Mouse (Mus musculus) neural tube, embryonic 12.5 days (tissue): ENCODE measurements around the gene Fbxl2. TPM values are rescaled to one million over a fixed set of nuclear protein-coding genes. Genes with fewer than 3 reads are reported as not detected.
"Not testable (repeated sequence)": the region's sequence is repeated elsewhere in the genome, so short reads cannot be mapped to it uniquely, and the experiment has no call there.

Source experiments
- ATAC-seq: fragments of 200-750 bp; cut with Nextera tagmentation; 2 replicates; pipeline ENCODE4 v1.8.0; 2017; ENCODE audit warnings: low read depth, mild to moderate bottlenecking, moderate TSS enrichment, moderate library complexity; ENCODE audit not compliant: low FRiP score
- H3K27ac ChIP-seq: fragments of 300-500 bp; sonication (generic); 2 replicates; pipeline ENCODE4 v1.5.1; 2016
- H3K27me3 ChIP-seq: fragments of 300-500 bp; sonication (generic); replicated peaks from 2 replicates; pipeline ENCODE4 v1.6.1; 2016; ENCODE audit warnings: mild to moderate bottlenecking
- H3K36me3 ChIP-seq: fragments of 300-500 bp; sonication (generic); 2 replicates; pipeline ENCODE4 v1.6.1; 2016; ENCODE audit warnings: mild to moderate bottlenecking
- H3K4me1 ChIP-seq: fragments of 300-500 bp; sonication (generic); 2 replicates; pipeline ENCODE4 v1.6.1; 2016
- H3K4me2 ChIP-seq: fragments of 300-500 bp; sonication (generic); replicated peaks from 2 replicates; pipeline ENCODE4 v1.6.1; 2016; ENCODE audit warnings: mild to moderate bottlenecking
- H3K4me3 ChIP-seq: fragments of 300-500 bp; sonication (generic); 2 replicates; pipeline ENCODE4 v1.5.1; 2016
- H3K9ac ChIP-seq: fragments of 300-500 bp; sonication (generic); 2 replicates; pipeline ENCODE4 v1.6.1; 2016; ENCODE audit warnings: mild to moderate bottlenecking
- H3K9me3 ChIP-seq: fragments of 300-500 bp; sonication (generic); 2 replicates; pipeline ENCODE4 v1.6.1; 2016; ENCODE audit warnings: mild to moderate bottlenecking
- WGBS: fragments of 180-500 bp; shearing (Covaris S2); methylation state at CpG from one replicate; pipeline ENCODE4 v1.1.7; 2016; 5-methylcytosine and 5-hydroxymethylcytosine counted together
- polyA plus RNA-seq: library from polyadenylated mRNA; unstranded; fragments of >200 nt; fragmentation: Nextera tagmentation; extraction: Ambion mirVana; gene quantifications from 2 replicates; pipeline ENCODE4 v1.2.1, GENCODE M21; 2016

Gene Fbxl2
- polyA plus RNA-seq = 13.2 and 14.8 TPM in 2 replicates

DNA sequence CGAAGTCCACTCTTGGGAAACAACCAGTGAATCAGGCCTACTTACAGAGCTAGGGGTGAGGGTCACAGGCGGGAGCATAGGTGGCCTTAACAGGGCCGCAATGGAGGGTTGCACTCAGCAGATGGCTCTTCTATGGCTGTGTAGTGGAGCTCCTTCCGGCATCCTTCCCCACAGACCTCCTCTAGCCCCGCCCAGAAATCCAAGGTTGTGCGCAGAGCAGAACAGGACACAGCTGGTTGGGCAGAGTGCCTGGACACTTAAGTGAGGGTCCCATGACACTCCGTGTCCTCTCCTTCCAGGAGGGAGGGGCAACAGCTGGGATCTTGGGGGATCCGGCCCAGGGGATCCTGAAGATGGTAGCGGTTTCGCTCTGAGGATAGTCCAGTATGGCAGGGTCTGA, at the start of gene Fbxl2:
Gene Fbxl2 (minus strand): TSS at position 164 of the 400 bp plus-strand sequence.
- no peak for ATAC-seq
- H3K27me3 ChIP-seq = no peaks in the 10 kb centered on the region
- H3K27ac ChIP-seq = no peak within 1 kb of the TSS
- H3K4me1 ChIP-seq = no peaks in the 10 kb centered on the region
- no peak within 1 kb of the TSS for H3K9ac ChIP-seq
- no peak within 1 kb of the TSS for H3K4me3 ChIP-seq
- H3K4me2 ChIP-seq = no peak within 1 kb of the TSS
- H3K9me3 ChIP-seq = no peaks in the 10 kb centered on the region
- 88% methylated on average over 10 of the region's 10 CpGs for WGBS
- no peaks in the 10 kb centered on the region for H3K36me3 ChIP-seq

DNA sequence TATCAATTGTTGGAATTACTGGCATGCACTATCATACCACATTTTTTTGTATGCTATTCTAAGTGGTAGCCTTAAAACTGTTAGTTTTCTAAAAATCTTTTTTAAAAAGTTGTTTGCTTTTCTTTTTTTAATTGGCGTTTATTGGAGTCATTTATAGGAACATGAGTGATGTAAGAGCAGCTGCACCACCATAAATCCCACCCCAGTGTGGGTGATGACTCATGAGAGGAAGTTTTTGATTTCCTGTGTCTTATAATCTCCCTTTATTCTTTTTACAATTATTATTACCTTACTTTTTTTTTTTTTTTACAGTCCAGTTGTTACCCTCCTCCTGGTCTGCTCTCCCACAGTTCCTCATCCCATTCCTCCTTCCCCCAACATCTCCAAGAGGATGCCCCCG, 48.9 kb upstream of the Fbxl2 start:
- H3K4me1 ChIP-seq = no peaks in the 10 kb centered on the region
- no peaks in the 10 kb centered on the region for H3K9me3 ChIP-seq
- no peak overlapping the region for H3K4me2 ChIP-seq
- no peak overlapping the region for H3K27ac ChIP-seq
- ATAC-seq = no peak
- H3K9ac ChIP-seq = no peak overlapping the region
- H3K27me3 ChIP-seq = no peaks in the 10 kb centered on the region
- H3K4me3 ChIP-seq = no peak overlapping the region
- 96% methylated on average over 2 of the region's 2 CpGs for WGBS
- H3K36me3 ChIP-seq = no peaks in the 10 kb centered on the region

DNA sequence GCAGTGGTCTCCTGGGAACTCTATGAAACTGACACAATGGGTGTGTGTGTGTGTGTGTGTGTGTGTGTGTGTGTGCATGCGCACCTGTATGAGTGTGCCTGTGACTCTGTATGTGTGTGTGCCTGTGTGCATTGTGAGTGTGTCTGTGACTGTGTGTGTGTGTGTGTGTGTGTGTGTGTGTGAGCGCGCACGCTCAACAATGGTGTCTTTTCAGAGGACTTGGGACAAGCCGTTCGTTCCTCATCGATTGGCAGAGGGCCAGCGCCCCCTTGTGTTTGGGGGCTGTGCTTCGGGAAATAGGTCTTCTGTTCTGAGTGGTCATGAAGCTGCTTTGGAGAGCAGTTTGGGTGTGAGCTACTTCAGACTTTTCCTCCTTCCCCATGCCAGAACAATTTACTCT, 46.2 kb upstream of the Fbxl2 start:
- peak; percentile 56; the same call in 1 of the 2 replicates for ATAC-seq

DNA sequence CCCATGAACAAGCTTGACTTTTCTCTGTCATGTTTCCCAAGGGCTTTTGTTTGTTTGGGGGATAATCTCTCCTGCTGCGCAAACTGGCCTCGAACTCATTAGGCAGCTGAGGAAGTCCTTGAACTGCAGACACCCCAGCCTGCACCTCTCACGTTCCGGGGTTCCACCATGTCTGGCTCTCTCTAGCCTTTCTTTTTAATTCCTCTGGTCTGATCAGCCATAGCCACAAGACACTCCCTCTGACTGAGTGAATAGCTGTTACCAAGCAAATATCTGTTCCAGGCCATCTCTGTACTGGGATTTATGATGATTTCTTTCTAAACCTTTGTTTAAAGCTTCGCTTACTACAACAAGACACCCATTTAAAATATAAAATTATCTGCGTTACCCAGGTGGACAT, 42.9 kb upstream of the Fbxl2 start:
- H3K36me3 ChIP-seq, ATAC-seq, H3K9ac ChIP-seq, H3K4me3 ChIP-seq, H3K27me3 ChIP-seq, H3K4me2 ChIP-seq, H3K4me1 ChIP-seq, H3K27ac ChIP-seq, H3K9me3 ChIP-seq: not testable (repeated sequence)
- 92% methylated on average over 6 of the region's 6 CpGs for WGBS

More for the DNA sequence above, 46.2 kb upstream of the Fbxl2 start:
- not testable (repeated sequence) for H3K9me3 ChIP-seq, H3K4me3 ChIP-seq, H3K27ac ChIP-seq, H3K9ac ChIP-seq, H3K4me1 ChIP-seq, H3K4me2 ChIP-seq, H3K36me3 ChIP-seq, H3K27me3 ChIP-seq
- 12% methylated on average over 9 of the region's 9 CpGs for WGBS

DNA sequence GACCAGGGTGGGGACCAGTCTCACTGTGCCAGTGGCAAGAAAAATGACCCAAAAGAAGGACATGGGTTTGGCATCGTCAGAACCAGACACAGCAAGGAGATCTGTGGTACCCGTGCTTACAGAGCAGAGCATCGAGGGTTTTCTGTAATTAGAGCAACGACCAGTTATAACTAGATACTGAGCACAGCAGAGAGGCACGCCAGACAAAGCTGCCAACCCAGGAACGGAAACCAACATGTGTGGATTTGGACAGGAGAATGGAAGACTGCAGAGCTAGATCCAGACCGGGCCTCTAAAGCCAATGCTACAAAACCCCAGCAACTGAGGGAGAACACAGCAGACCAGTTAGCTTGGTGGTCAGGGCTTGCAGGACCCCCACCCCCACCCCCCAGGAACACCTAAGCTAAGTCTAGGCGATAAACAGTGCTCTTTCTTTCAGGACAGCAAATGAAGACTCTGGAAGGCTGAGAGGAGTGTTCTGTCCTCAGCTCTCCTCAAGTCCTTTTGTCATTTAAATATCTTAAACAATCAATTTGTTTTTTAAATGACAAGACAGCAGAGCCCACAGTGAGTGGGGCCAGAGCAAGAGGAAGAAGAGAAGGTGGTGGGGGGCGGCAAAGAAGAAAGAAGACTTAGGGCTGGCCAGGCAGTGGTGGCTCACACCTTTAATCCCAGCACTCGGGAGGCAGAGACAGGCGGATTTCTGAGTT, 41.3 kb upstream of the Fbxl2 start:
- no peaks in the 10 kb centered on the region for H3K36me3 ChIP-seq
- no peak for ATAC-seq
- 78% methylated on average over 11 of the region's 11 CpGs for WGBS
- H3K4me2 ChIP-seq = no peak overlapping the region
- H3K27ac ChIP-seq = no peak overlapping the region
- H3K9me3 ChIP-seq = no peaks in the 10 kb centered on the region
- H3K27me3 ChIP-seq = no peaks in the 10 kb centered on the region
- H3K9ac ChIP-seq = no peak overlapping the region
- no peaks in the 10 kb centered on the region for H3K4me1 ChIP-seq
- no peak overlapping the region for H3K4me3 ChIP-seq

DNA sequence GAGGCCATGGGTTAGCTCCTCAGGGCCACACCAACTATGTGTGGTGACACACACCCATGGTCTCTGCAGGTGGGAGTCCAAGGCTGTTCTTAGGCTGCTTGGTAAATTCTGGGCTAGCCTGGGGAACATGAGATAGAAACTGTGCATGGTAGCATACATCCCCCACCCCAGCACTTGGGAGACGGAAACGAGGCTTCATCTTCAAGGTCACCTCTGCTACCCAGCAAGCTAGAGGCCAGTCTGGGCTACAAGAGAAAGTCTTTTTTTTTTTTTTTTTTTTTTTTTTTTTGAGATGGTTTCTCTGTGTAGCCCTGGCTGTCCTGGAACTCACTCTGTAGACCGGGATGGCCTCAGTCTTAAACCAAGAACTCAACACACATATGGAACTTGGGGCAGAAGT, 40.4 kb upstream of the Fbxl2 start:
- H3K4me1 ChIP-seq = no peaks in the 10 kb centered on the region
- ATAC-seq = no peak
- no peak overlapping the region for H3K27ac ChIP-seq
- H3K36me3 ChIP-seq = no peaks in the 10 kb centered on the region
- no peak overlapping the region for H3K4me3 ChIP-seq
- no peak overlapping the region for H3K4me2 ChIP-seq
- H3K9ac ChIP-seq = no peak overlapping the region
- no peaks in the 10 kb centered on the region for H3K27me3 ChIP-seq
- WGBS = 89% methylated on average over 3 of the region's 3 CpGs
- H3K9me3 ChIP-seq = no peaks in the 10 kb centered on the region

DNA sequence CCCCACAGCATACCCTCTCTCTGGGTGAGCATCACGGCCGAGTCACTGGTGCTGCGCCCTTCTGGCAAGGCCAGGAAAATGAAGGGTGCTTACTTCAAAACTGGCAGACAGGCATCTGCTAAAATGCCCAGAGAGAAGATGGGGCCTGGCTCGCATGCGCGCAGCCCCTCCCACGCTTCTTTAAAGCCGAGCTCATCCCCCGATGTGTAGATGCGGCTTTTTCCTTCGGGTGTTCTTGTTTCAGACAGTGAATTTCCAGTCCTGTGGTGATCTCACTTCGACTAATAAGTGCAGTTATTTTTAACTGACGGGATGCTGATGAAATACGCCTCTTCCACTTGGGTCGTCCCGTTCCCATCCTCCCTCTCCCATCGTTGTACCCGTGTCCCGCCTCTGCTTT, 27.7 kb upstream of the Fbxl2 start:
- Histone ChIP-seq H3K27ac (no peak overlapping the region), H3K36me3 (no peaks in the 10 kb centered on the region), H3K4me2 (no peak overlapping the region), H3K9me3 (no peaks in the 10 kb centered on the region), H3K27me3 (no peaks in the 10 kb centered on the region), H3K4me3 (no peak overlapping the region), H3K4me1 (no peaks in the 10 kb centered on the region), H3K9ac (no peak overlapping the region)
- 90% methylated on average over 19 of the region's 19 CpGs for WGBS
- ATAC-seq = no peak

DNA sequence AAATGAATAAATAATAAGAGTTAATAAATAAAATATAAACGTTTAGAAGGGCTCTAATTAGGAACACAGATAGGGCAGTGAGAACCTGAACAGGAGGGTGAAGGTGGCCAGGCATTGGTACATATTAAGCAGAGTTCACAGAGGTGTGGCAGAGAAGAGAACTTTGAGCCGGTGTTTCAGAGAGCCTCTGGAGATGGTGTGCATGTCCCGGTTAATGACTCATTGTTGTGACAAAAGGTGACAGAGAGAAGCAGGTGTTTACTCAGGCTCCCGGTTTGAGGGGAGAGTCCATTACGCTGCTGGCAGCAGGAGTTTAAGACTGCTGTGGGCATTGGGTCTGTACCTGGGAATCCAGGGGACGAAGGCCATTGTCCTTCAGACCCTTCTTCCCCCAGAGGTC, 23.4 kb upstream of the Fbxl2 start:
- no peak overlapping the region for H3K4me2 ChIP-seq
- H3K9ac ChIP-seq = no peak overlapping the region
- ATAC-seq = no peak
- H3K4me3 ChIP-seq = no peak overlapping the region
- WGBS = 71% methylated on average over 6 of the region's 6 CpGs
- no peak overlapping the region for H3K27ac ChIP-seq
- no peaks in the 10 kb centered on the region for H3K9me3 ChIP-seq
- no peaks in the 10 kb centered on the region for H3K27me3 ChIP-seq
- H3K4me1 ChIP-seq = no peaks in the 10 kb centered on the region
- H3K36me3 ChIP-seq = no peaks in the 10 kb centered on the region

DNA sequence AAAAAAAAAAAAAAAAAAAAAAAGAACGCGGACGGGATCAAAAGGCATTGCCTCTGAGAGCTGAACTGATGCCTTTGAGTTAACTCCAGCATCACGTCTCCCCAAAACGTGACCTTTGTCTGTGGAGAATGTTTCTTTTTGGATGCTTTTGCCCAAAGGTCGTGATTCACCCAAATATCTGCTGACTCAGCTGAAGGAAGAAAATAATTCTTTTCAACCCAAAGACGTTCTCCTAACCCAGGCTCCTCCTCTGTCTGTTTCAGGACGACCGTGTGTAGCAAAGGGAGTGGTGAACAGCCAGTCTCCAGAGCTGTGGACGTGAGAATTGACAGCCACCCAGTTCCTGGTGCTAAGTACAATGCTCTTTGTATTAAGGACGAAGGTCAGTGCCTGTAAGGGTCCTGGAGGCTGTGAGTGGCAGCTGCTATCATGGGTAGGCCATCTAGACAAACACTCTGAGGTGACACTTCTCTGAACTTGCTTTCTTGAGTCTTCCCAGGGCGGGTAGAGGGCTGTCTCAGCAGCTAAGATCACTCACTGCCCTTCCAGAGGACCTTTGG, 22.6 kb upstream of the Fbxl2 start:
- Histone ChIP-seq H3K4me1 (no peaks in the 10 kb centered on the region), H3K27me3 (no peaks in the 10 kb centered on the region), H3K4me2 (no peak overlapping the region), H3K9ac (no peak overlapping the region), H3K4me3 (no peak overlapping the region), H3K9me3 (no peaks in the 10 kb centered on the region), H3K27ac (no peak overlapping the region), H3K36me3 (no peaks in the 10 kb centered on the region)
- no peak for ATAC-seq
- 65% methylated on average over 12 of the region's 12 CpGs for WGBS

DNA sequence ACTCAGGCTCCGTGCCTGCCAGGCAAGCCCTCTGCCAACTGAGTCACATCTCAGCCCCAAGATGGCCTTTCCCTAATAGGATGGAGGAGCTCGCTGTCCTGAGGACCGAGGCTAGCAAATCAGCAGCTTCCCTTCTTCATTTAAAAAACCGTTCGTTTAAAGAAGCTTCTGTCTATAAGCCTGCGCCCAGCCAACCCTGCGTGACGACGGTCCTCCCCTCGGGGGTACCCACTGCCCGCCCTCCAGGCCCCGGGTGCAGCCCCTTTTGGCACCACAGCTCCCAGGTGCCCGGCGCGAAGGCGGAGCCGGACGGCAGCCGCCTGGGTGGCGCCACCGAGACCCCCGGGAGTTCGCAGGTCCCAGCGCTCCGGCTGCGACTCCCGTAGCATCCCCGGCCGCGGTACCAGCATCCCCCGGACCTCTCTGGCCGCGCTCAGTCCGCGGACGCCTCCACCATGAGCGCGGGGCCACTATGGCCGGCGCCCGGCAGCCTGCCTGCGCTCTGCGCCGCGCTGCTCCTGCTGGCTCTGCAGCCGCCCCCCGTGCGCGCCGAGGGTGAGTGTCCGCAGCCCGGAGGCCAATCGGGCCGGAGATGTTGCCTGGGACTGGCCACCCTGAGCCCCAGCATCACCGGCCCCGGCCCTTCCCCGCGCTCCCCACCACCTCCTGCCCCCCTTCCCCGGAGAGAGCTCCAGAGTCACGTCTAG, 11.3 kb upstream of the Fbxl2 start, which contains the start of gene Susd5:
Gene Susd5 (plus strand): TSS at position 51 of the 707 bp plus-strand sequence.
- Histone ChIP-seq H3K4me3 (peak within 1 kb of the TSS; percentile 47), H3K27me3 (peaks cover 39% of the 10 kb centered on the region), H3K27ac (no peak within 1 kb of the TSS), H3K4me1 (peaks cover 9% of the 10 kb centered on the region; the same call in 1 of the 2 replicates), H3K9me3 (no peaks in the 10 kb centered on the region), H3K4me2 (peak within 1 kb of the TSS; percentile 81), H3K36me3 (no peaks in the 10 kb centered on the region), H3K9ac (peak within 1 kb of the TSS; percentile 53; the same call in 1 of the 2 replicates)
- WGBS = under 1% methylated on average over 60 of the region's 60 CpGs
- peak; percentile 68 for ATAC-seq

DNA sequence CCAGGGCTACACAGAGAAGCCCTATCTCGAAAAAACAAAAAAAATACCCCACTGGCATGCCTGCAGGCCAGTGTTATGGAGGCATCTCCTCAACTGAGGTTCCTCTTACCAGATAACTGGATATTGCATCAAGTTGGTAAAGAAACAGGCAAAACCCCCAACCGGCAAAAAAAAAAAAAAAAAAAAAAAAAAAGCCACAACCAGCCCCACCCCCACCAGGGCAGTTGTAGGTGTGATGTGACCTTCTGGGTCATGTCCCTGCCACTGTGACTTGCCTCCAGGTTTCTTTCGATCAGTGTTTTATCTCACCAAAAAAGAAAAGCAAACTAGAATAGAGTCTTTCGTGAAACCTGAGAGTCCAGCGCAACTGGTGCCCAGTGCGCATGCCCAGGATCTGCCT, 6.9 kb upstream of the Fbxl2 start:
- 68% methylated on average over 6 of the region's 6 CpGs for WGBS
- ATAC-seq = no peak
- peaks cover 9% of the 10 kb centered on the region; the same call in 1 of the 2 replicates for H3K4me1 ChIP-seq
- H3K27ac ChIP-seq = no peak overlapping the region
- H3K36me3 ChIP-seq = no peaks in the 10 kb centered on the region
- H3K4me2 ChIP-seq = no peak overlapping the region
- H3K27me3 ChIP-seq = peaks cover 24% of the 10 kb centered on the region
- H3K9me3 ChIP-seq = no peaks in the 10 kb centered on the region
- H3K4me3 ChIP-seq = no peak overlapping the region
- no peak overlapping the region for H3K9ac ChIP-seq

DNA sequence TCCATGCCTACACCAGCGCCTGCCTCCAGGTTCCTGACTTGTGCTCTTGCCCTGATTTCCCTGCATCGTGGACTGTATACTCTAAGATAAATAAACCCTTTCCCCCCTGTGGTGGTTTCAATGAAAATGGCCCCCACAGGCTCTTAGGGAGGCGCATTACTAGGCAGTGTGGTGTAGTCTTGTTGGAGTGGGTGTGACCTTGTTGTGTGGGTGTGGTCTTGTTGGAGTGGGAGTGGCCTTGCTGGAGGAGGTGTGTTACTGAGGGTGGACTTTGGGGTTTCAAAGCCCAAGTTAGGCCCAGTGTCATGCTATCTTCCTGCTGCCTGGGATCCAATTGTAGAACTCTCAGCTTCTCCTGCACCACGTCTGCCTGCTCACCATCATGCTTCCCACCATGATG, 6.0 kb upstream of the Fbxl2 start:
- H3K4me2 ChIP-seq = no peak overlapping the region
- peaks cover 2% of the 10 kb centered on the region; the same call in 1 of the 2 replicates for H3K4me1 ChIP-seq
- H3K27ac ChIP-seq = no peak overlapping the region
- 69% methylated on average over 4 of the region's 4 CpGs for WGBS
- H3K9me3 ChIP-seq = no peaks in the 10 kb centered on the region
- H3K9ac ChIP-seq = no peak overlapping the region
- no peak for ATAC-seq
- no peak overlapping the region for H3K4me3 ChIP-seq
- peaks cover 16% of the 10 kb centered on the region for H3K27me3 ChIP-seq
- no peaks in the 10 kb centered on the region for H3K36me3 ChIP-seq
